Mouse (Mus musculus) c-Kit-positive CD71-negative TER-119-negative erythroid progenitor cells, embryonic 14.5 days (primary cell): Measurements from ENCODE around the gene Gm8362.
"Not testable (repeated sequence)": the region's sequence is repeated elsewhere in the genome, so short reads cannot be mapped to it uniquely, and the experiment has no call there.

ENCODE experiments used
- DNase-seq: peaks from one replicate; pipeline ENCODE4 v3.0.0-alpha.2; 2013; ENCODE audit warnings: low read depth

Gene Gm8362

DNA sequence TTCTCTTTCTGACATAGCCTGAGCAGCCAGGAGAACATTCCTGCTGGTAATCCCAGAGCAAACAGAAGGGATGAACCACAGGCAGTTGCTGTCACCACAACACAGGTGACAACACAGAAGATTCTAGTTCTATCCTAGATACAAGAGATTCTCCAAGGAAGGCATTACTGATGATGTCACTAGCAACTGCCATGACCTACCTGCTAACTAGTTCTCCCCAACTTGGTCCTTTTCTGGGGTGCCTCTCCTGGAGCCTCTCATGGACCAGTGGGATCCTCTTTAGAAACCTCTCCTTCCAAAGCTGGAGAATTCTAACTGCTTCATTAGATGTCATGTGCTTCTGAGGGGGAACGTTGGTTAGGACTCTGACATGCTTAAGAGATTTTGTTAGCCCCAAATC lies at the start of gene Gm8362:
TSS of gene Gm8362 (minus strand) at position 101 of the 400 bp plus-strand sequence.
- not testable (repeated sequence) for DNase-seq

DNA sequence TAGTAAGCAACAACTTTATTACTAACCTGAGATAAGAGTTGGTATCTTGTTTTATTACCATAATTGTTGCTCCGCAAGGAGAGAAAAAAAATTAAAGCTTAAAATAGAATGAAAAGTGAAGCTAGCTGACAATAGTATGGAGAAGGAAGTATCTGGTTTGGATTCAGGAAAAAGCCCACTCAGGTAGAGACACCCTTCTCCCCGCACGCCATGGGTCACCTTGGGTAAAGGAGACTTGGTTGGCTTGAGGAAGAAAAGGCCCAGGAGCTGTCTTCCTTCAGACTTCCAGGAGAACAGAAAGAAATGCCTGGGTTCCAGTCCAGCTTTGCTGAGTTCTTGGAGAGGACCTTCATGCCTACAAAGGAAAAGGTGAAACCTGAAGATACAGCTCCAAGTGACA lies 49.1 kb upstream of the Gm8362 start:
- DNase-seq, result not testable (repeated sequence)

DNA sequence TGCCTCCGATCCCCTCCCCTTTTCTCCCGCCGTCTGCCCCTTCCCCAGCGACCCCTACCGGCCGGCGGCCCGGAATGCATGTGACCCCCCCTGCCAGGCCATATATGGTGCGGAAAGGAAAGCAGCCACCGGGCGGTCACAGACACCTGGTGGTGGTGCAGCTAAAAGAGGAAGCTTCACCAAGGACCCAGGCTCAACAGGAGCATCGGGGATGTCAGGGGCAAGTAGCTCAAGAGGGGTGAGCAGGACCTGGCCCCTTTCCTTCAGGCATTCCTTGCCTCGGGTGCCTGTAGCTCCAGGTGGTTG lies 17.0 kb downstream of the Gm8362 start:
- DNase-seq, result not testable (repeated sequence)

DNA sequence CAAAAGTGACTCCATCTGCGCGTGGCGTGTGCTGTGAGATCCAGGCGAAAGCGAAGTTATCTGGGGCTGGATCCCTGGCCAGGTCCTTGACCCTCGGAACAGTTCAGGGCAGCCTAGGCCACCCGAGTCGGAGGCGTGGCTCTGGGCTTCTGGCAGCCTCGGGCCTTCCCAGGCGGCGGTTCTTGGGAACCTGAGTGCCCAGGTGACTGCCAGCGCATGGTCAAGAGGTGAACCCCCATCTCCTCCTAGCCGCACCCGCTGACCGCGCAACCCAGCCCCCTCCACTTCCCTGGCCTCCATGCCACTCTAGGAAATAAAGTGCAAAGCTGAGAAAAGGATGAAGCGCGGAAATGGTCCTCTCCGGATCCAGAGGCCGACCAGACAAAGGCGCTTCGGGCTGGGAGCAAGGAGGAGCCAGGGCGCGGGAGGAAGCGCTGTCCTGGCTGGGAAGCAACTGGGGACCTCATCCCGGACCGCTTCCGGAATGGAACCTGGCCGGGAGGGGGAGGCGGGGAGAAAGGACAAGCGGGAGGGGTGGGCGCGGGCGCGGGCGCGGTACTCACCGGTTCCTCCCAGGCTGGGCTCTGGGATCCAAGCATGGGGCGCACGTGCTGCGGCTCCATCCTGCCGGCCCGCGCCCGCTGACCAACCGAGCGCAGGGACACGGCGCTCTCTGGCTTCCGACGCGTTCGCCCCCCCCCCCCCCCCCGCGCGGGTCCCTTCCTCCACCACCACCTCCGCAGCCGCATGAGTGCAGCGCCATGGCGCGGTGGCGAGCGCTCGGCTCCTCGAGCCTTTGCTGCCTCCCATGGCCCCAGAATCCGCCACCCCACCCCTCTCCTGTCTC lies 17.6 kb downstream of the Gm8362 start:
- not testable (repeated sequence) for DNase-seq

DNA sequence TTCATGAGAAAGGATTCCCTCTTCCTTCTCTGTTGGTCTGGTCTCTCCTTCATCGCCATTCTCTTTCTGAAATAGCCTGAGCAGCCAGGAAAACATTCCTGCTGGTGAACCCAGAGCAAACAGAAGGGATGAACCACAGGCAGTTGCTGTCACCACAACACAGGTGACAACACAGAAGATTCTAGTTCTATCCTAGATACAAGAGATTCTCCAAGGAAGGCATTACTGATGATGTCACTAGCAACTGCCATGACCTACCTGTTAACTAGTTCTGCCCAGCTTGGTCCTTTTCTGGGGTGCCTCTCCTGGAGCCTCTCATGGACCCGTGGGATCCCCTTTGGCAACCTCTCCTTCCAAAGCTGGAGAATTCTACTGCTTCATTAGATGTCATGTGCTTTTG lies 32.0 kb downstream of the Gm8362 start, which contains the start of gene Gm3636:
TSS of gene Gm3636 (minus strand) at position 101 of the 400 bp plus-strand sequence.
- DNase-seq, result not testable (repeated sequence)

DNA sequence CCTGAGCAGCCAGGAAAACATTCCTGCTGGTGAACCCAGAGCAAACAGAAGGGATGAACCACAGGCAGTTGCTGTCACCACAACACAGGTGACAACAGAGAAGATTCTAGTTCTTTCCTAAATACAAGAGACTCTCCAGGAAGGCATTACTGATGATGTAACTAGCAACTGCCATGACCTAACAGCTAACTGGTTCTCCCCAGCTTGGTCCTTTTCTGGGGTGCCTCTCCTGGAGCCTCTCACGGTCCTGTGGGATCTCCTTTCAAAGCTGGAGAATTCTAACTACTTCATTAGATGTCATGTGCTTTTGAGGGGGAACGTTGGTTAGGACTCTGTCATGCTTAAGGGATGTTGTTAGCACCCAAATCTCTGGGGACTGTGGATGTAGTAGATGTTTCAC lies 54.1 kb downstream of the Gm8362 start, which contains the start of gene Gm8050:
TSS of gene Gm8050 (minus strand) at position 101 of the 400 bp plus-strand sequence.
- not testable (repeated sequence) for DNase-seq
